Mouse (Mus musculus): Measurements from ENCODE around the gene 4930524J08Rik.

Gene 4930524J08Rik

DNA sequence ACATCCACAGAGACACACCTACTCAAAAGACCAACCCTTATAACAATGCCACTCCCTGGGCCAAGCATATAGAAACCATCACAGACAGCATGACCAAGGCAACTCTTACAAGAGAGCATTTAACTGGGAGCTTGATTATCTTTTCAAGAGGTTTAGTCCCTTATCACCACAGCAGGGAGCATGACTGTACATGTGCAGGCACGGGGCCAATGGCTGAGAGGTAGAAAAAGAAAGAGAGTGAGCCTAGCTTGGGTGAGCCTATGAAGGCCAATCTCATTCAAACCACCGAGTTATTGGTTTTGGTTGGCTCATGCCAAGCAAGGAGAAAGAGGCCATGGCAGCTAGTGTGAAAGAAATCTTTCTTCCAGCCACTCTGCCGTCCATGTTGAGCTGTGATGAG is 26.6 kb downstream of the 4930524J08Rik start:
- DNase-seq (ENCODE audit: low read depth): no peak

DNA sequence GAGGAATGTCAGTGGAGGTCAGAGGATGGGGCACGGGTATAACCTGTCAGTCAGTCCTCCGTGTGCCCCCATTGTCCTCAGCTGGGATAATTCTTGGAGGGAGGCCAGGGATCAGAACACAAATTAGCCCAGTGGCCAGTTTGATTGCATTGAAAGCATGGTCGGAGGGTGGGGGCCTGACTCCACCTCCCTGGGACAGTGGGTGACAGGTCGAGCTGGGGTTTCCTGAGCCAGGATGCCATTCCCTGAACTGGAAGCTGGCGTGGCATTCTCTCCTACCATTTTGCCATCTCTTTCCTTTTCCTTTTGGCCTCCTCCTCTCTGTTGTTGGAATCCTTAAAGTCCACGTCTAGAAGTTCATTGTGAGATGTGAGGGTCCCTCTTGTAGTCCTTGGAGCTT is 27.0 kb downstream of the 4930524J08Rik start:
- DNase-seq (ENCODE audit: low read depth): no peak

DNA sequence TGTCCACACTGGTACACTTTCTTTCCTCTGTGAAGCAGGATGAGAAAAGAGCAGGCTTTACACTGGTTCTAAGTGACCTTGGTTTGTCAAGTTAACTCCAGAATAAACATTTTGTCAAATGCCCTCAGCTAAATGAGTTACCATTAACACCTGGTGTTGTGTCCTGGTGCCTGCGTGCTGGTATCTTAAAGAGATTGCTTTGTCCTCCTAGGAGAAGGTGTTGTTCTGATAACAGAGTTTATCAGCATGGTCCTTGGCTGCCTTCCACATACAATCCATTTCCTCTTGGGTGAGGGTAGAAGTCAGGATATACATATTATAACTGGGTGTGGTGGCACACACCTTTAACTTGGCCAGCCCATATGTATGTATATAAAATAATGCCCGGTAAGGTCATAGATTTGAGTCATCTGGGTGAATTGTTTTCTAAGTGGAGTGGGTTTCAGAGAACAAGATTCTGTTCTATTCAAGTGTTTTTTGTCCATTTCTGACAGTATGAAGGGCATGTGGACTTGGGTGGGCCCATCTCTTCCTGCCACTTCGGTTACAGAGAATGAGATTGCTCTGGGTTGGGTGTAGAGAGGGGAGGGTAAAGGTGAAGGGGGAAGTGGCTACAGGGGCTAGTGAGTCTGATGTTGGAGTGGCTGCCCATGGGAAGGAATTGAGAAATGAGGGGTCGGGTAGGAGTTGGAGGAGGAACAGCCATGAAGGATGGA is 27.6 kb downstream of the 4930524J08Rik start:
- DNase-seq (ENCODE audit: low read depth): no peak

DNA sequence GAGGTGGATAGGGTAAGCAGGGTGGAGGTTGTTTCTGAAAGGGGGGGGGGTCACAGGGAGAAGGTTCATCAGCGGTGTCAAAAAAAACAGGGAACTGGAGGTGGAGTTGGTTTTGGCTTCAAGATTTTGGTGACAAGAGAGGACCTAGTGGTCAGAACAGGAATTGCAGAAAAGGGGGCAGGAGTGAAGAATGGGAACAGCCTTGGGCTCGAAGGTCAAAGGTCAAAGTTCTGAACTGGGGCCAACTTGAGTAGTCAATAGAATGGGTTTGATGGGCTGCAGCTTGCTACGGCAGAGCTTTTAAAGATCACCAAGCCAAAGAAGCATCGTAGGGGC is 28.1 kb downstream of the 4930524J08Rik start:
- DNase-seq (ENCODE audit: low read depth): peak; percentile 51

DNA sequence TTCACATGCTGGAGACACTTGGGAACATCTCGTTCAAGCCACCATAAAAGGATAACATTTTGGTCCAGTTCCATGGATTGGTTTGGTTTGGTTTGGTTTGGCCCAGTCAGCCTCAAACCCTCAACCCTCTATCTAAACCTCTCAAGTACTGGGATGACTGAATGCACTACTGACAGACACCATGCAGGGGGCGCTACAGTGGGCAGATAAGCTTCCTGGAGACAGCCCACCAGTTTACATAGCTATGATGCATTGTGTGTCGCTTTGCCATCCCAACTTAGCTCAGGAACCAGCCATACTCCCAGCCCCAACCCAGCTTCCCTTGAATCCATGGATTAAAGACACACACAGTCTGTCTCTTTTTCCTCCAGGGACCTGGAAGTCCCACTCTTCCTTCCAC is 29.6 kb downstream of the 4930524J08Rik start:
- DNase-seq (ENCODE audit: low read depth): no peak

DNA sequence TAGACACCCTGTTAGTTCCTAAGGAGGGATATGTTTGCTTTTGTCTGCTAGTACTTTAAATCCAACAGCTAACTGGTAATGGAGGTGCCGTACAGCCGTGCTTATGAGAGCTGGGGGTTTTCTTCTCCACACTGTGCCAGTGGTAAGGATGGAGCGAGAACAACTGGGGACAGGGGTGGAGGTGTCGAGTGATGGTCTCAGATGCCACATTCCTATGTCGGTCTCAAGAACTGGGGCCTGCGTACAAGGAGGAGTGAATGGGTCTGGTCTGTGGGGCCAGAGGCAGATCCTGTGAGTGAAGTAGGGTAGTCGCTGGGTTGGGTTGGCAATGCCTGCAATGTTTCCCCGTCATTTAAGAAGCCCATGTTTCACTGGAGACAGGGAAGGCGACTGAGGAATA is 33.7 kb downstream of the 4930524J08Rik start:
- DNase-seq (ENCODE audit: low read depth): no peak

DNA sequence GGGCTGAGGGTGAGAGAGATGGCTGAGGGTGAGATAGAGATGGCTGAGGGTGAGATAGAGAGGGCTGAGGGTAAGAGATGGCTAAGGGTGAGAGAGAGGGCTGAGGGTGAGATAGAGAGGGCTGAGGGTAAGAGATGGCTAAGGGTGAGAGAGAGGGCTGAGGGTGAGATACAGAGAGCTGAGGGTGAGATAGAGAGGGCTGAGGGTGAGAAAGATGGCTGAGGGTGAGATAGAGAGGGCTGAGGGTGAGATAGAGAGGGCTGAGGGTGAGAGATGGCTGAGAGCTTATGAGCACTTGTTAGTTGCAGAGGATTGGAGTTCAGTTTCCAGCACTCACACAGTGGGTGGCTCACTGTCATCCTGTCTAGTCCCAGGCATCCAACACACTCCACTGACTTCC is 41.2 kb downstream of the 4930524J08Rik start:
- DNase-seq (ENCODE audit: low read depth): no peak

DNA sequence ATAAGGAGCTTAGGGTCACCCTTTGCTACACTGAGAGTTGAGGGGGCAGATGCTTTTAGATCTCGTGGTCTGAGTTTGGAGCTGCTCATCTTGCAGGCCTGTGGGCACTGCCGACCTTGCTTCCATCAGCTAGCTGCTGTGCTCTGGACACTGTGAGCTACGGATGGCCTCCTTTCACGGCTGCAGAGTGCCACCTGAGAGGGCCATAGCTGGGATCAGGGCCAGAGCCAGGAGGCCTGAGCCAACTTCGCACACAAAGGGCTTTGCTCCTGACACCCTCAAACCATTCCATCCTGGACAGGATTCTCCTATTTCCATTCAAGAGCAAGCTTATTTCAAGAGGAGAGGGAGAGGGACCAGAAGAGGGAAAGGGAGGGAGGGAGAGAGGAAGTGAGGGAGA is 45.5 kb downstream of the 4930524J08Rik start:
- no peak for DNase-seq (ENCODE audit: low read depth)

DNA sequence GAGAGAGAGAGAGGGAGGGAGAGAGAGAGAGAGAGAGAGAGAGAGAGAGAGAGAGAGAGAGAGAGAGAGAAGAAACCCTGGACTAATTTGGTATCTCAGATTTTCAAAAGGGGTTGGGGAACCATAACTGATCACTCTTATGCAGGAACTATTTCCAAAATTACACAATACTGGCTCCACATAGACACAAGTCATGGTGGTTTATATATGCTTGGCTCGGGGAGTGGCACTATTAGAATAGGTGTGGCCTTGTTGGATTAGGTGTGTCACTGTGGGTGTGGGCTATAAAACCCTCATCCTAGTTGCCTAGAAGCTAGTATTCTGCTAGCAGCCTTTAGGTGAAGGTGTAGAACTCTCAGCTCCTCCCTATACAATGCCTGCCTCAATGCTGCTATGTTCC is 46.0 kb downstream of the 4930524J08Rik start:
- no peak for DNase-seq (ENCODE audit: low read depth)
